Mouse (Mus musculus) lung, postnatal 0 days (tissue): ENCODE measurements around the gene Adcyap1.
A peak's percentile ranks its signal among the peaks of the same experiment; 100 is the strongest.

Experiments
- CTCF ChIP-seq: IDR thresholded peaks from 2 replicates; pipeline ENCODE4 v1.5.1; 2016; ENCODE audit warnings: antibody characterized with exemption, mild to moderate bottlenecking
- EP300 ChIP-seq: IDR thresholded peaks from 2 replicates; pipeline ENCODE4 v1.6.1; 2016; ENCODE audit warnings: antibody characterized with exemption, mild to moderate bottlenecking, control low read depth

- no peak for TF ChIP-seq EP300
- TF ChIP-seq CTCF, result peak; percentile 74
These were observed 40.5 kb upstream of the Adcyap1 start for GRCm38 (mm10) chr17:93158280-93158851.
